Mouse (Mus musculus) kidney, postnatal 0 days (tissue): Measurements from ENCODE around the gene Akirin2. TPM values are rescaled to one million over a fixed set of nuclear protein-coding genes. Genes with fewer than 3 reads are reported as not detected.

ENCODE experiments used
- ATAC-seq: fragments of 200-750 bp; cut with Nextera tagmentation; replicated peaks from 2 replicates; pipeline ENCODE4 v1.8.0; 2017; ENCODE audit warnings: low read depth, moderate number of reproducible peaks, moderate TSS enrichment, moderate library complexity; ENCODE audit not compliant: low FRiP score
- DNase-seq: peaks from one replicate; pipeline ENCODE4 v3.0.0-alpha.2; 2016; ENCODE audit warnings: low spot score
- H3K27ac ChIP-seq: fragments of 300-500 bp; sonication (generic); 2 replicates; pipeline ENCODE4 v1.5.1; 2014; ENCODE audit warnings: mild to moderate bottlenecking
- H3K27me3 ChIP-seq: fragments of 300-500 bp; sonication (generic); 2 replicates; pipeline ENCODE4 v1.6.1; 2014; ENCODE audit warnings: low read length, mixed read lengths; ENCODE audit not compliant: insufficient read depth
- H3K36me3 ChIP-seq: fragments of 300-500 bp; sonication (generic); 2 replicates; pipeline ENCODE4 v1.6.1; 2014; ENCODE audit warnings: low read length, mixed read lengths; ENCODE audit not compliant: insufficient read depth
- H3K4me1 ChIP-seq: fragments of 300-500 bp; sonication (generic); replicated peaks from 2 replicates; pipeline ENCODE4 v1.6.1; 2014; ENCODE audit warnings: antibody characterized with exemption, low read length, mixed read lengths; ENCODE audit not compliant: insufficient read depth
- H3K4me2 ChIP-seq: fragments of 300-500 bp; sonication (generic); 2 replicates; pipeline ENCODE4 v1.6.1; 2014; ENCODE audit warnings: mild to moderate bottlenecking, low read length, moderate library complexity, mixed read lengths
- H3K4me3 ChIP-seq: fragments of 300-500 bp; sonication (generic); replicated peaks from 2 replicates; pipeline ENCODE4 v1.5.1; 2014; ENCODE audit warnings: low read depth, low read length
- H3K9ac ChIP-seq: fragments of 300-500 bp; sonication (generic); 2 replicates; pipeline ENCODE4 v1.6.1; 2014; ENCODE audit warnings: low read depth, low read length
- H3K9me3 ChIP-seq: fragments of 300-500 bp; sonication (generic); replicated peaks from 2 replicates; pipeline ENCODE4 v1.6.1; 2016; ENCODE audit warnings: low read length, inconsistent platforms, mixed read lengths
- CTCF ChIP-seq: IDR thresholded peaks from 2 replicates; pipeline ENCODE4 v1.5.1; 2016; ENCODE audit warnings: antibody characterized with exemption, low read depth, mild to moderate bottlenecking, moderate library complexity
- whole genome bisulfite sequencing: fragments of 180-500 bp; shearing (Covaris S2); extraction: QIAGEN DNeasy Blood & Tissue Kit; methylation state at CpG from one replicate; pipeline ENCODE4 v1.1.7; 2014; 5-methylcytosine and 5-hydroxymethylcytosine counted together
- polyA plus RNA-seq: library from polyadenylated mRNA; unstranded; fragments of >200 nt; fragmentation: Nextera tagmentation; extraction: Ambion mirVana; gene quantifications from 2 replicates; pipeline ENCODE4 v1.2.1, GENCODE M21; 2015

Gene Akirin2
- polyA plus RNA-seq, 1 experiment from 2014 or later, result 81.0 TPM

DNA sequence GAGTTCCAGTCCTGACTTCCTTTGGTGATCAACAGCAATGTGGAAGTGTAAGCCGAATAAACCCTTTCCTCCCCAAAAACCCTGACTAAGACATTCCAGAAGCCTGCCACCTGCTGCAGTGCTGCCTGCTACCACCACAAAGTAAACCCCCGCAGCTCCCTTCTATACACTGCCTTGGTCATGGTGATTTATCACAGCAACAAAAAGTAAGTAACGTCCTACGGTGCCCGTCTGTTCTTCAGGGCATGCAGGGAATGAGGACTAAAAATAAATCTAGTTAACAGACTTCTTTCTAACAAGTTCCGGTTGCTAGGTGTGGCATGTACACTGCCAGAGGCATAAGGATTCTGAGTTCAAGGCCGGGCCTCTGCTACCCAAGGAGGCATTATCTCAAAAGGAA is 31.3 kb downstream of the Akirin2 start:
- no peak for TF ChIP-seq CTCF
- Histone ChIP-seq H3K27ac (no peak overlapping the region), H3K27me3 (no peaks in the 10 kb centered on the region), H3K4me1 (0 out of 2 replicates have a peak, but pooled peaks cover 3% of the 10 kb centered on the region), H3K9ac (no peak overlapping the region), H3K4me3 (no peak overlapping the region), H3K4me2 (no peak overlapping the region), H3K9me3 (no peaks in the 10 kb centered on the region), H3K36me3 (peaks cover 43% of the 10 kb centered on the region)
- ATAC-seq (no peak), DNase-seq (no peak)
- WGBS, result 51% methylated on average over 7 of the region's 7 CpGs

DNA sequence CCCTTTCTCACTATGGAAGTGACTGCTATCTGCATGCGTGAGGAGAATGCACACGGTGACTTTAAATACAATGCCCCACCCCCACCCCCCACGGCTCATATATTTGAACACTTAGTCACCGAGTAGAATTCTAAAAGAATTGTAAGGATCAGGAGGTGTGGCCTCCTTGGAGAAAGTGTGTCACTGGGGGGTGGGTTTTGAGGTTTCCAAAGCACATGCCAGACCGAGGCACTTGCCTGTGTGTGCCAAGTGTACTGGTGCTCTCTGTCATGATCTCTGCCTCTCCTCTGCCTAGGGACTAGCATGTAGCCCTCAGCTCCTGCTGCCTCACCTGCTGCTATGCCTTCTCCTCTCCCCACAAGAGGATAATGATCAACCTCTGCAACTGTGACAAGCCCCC is 31.7 kb downstream of the Akirin2 start:
- H3K9ac ChIP-seq, result no peak overlapping the region
- WGBS, result 64% methylated on average over 5 of the region's 5 CpGs
- ATAC-seq (peak; percentile 51; the same call in 1 of the 2 replicates), DNase-seq (no peak)
- H3K4me1 ChIP-seq, result 0 out of 2 replicates have a peak, but pooled peaks cover 3% of the 10 kb centered on the region
- no peak for TF ChIP-seq CTCF
- no peaks in the 10 kb centered on the region for H3K9me3 ChIP-seq
- H3K27me3 ChIP-seq, result no peaks in the 10 kb centered on the region
- no peak overlapping the region for H3K27ac ChIP-seq
- H3K36me3 ChIP-seq, result peaks cover 39% of the 10 kb centered on the region
- H3K4me2 ChIP-seq, result no peak overlapping the region
- H3K4me3 ChIP-seq, result no peak overlapping the region

DNA sequence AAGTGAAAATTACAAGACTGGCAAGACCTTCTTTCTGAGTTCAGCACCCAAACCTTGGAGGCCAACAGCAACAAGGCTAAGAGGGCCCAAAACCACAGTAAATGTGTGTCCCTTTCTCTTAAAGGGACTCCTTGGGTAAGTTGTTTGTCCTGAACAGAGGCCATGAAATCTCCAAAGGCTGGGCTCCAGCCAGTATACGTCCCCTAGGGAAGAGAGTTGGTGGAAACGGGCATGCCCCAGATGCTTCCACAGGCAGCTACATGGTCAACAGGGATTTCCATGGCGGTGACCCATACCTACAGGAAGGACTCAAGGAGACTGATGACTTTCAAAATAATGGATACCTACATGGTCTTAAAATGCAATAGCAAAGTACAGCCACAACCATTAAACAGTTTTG is 32.7 kb downstream of the Akirin2 start:
- DNase-seq (no peak), ATAC-seq (no peak)
- Histone ChIP-seq H3K4me1 (0 out of 2 replicates have a peak, but pooled peaks cover 3% of the 10 kb centered on the region), H3K9ac (no peak overlapping the region), H3K9me3 (no peaks in the 10 kb centered on the region), H3K27me3 (no peaks in the 10 kb centered on the region), H3K27ac (no peak overlapping the region), H3K36me3 (peaks cover 35% of the 10 kb centered on the region), H3K4me2 (no peak overlapping the region), H3K4me3 (no peak overlapping the region)
- 91% methylated on average over 3 of the region's 3 CpGs for WGBS
- no peak for TF ChIP-seq CTCF

DNA sequence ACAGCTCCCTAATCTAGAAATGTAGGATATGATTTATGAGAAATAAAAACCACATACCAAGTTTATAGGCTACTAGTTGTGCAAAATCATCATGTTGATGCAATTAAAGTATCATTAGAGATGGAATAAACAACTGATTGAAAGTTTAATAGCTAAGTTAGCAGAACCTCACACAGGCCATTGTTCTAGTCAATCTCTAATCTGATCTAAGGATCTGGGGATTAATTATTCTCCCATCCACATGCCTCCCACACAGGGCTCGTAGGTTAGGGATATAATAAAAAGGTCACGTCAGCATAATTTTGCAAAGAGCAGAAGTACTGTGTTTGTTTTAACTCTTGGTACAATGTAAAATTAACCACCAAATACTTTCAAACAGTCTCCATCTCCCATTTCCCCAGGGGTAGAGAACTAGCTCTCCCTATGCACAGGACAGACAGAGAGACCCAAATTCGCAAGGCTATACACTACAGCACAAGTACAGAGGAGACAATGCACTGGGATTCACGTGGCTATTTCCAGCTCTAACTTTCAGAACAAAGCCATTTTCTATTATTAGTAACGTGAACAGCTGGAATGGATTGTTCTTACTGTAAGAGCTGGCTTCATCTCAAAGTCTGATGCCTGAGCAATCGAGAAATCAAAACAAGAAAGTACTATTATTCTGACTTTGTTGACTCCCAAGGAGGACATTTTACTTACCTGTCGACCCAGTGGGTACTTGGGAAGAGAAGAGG is 34.3 kb downstream of the Akirin2 start:
- H3K4me3 ChIP-seq, result no peak overlapping the region
- peak; percentile 69; the same call in 1 of the 2 replicates for ATAC-seq
- DNase-seq, result peak; percentile 29
- no peak overlapping the region for H3K9ac ChIP-seq
- no peak for TF ChIP-seq CTCF
- H3K4me2 ChIP-seq, result no peak overlapping the region
- 0 out of 2 replicates have a peak overlapping the region, but pooled peaks have one; percentile 1 for H3K27ac ChIP-seq
- no peaks in the 10 kb centered on the region for H3K27me3 ChIP-seq
- peaks cover 25% of the 10 kb centered on the region for H3K36me3 ChIP-seq
- 0 out of 2 replicates have a peak, but pooled peaks cover 3% of the 10 kb centered on the region for H3K4me1 ChIP-seq
- 53% methylated on average over 7 of the region's 7 CpGs for WGBS
- no peaks in the 10 kb centered on the region for H3K9me3 ChIP-seq

DNA sequence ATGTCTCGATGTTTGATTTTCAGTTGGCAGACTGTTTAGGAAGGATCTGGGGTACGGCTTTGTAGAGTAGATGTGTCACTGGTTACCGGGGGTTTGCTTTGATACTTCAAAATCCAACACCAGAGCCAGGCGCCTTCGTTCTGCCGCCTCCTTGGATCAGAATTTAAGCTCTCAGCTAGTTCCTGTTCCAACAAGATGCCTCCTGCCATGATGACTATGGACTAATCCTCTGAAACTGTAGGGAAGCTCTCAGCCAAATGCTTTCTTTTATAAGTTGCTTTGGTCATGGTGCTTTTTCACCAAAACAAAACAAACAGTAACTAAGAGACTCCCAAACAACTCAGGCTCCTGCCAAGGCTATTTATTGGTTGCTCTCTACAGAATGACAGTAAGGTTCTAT is 52.4 kb downstream of the Akirin2 start:
- Histone ChIP-seq H3K27me3 (no peaks in the 10 kb centered on the region), H3K9ac (no peak overlapping the region), H3K27ac (no peak overlapping the region), H3K4me2 (no peak overlapping the region), H3K4me3 (no peak overlapping the region), H3K9me3 (no peaks in the 10 kb centered on the region), H3K4me1 (no peaks in the 10 kb centered on the region), H3K36me3 (peaks cover 31% of the 10 kb centered on the region)
- DNase-seq, result no peak
- ATAC-seq, result no peak
- 98% methylated on average over 6 of the region's 6 CpGs for WGBS
- TF ChIP-seq CTCF, result no peak

DNA sequence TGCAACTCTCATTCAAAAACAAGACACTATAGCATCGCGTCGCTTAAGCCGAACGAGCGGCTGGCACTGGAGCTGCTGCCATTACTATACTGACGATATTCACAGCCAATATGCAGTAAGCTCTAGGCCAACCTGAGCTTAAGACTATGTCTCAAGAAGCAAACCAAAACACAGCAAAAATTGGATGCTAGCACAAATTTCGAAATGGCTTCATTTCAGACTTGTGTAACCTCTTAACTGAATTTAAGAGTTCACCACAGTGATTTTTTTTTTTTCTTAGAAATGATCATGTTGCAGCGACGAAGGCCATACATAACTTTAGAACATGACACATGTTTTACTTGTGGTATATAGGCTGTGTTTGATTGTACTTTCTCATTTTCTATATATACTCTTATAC is 55.9 kb downstream of the Akirin2 start:
- H3K4me2 ChIP-seq, result no peak overlapping the region
- no peaks in the 10 kb centered on the region for H3K27me3 ChIP-seq
- ATAC-seq (no peak), DNase-seq (no peak)
- H3K9me3 ChIP-seq, result no peaks in the 10 kb centered on the region
- H3K4me1 ChIP-seq, result no peaks in the 10 kb centered on the region
- no peak overlapping the region for H3K4me3 ChIP-seq
- H3K27ac ChIP-seq, result no peak overlapping the region
- H3K9ac ChIP-seq, result no peak overlapping the region
- H3K36me3 ChIP-seq, result peaks cover 23% of the 10 kb centered on the region
- WGBS, result 95% methylated on average over 10 of the region's 10 CpGs
- no peak for TF ChIP-seq CTCF
